Mouse (Mus musculus) intestine, embryonic 14.5 days (tissue): ENCODE results near the gene Rflnb. TPM values are rescaled to one million over a fixed set of nuclear protein-coding genes. Genes with fewer than 3 reads are reported as not detected.

Source experiments
- ATAC-seq: fragments of 200-750 bp; cut with Nextera tagmentation; replicated peaks from 2 replicates; pipeline ENCODE4 v1.8.0; 2017; ENCODE audit warnings: low read depth, moderate number of reproducible peaks, moderate TSS enrichment, moderate library complexity; ENCODE audit not compliant: low FRiP score, low TSS enrichment
- DNase-seq: peaks from one replicate; pipeline ENCODE4 v3.0.0-alpha.2; 2018; ENCODE audit warnings: low spot score
- H3K27ac ChIP-seq: fragments of 300-500 bp; sonication (generic); 2 replicates; pipeline ENCODE4 v1.5.1; 2014; ENCODE audit warnings: low read depth, mild to moderate bottlenecking, control low read depth
- H3K27me3 ChIP-seq: fragments of 300-500 bp; sonication (generic); replicated peaks from 2 replicates; pipeline ENCODE4 v1.6.1; 2014; ENCODE audit warnings: low read length, control low read depth; ENCODE audit not compliant: control insufficient read depth, insufficient read depth
- H3K36me3 ChIP-seq: fragments of 300-500 bp; sonication (generic); 2 replicates; pipeline ENCODE4 v1.6.1; 2014; ENCODE audit warnings: low read length, control low read depth; ENCODE audit not compliant: control insufficient read depth, insufficient read depth
- H3K4me1 ChIP-seq: fragments of 300-500 bp; sonication (generic); replicated peaks from 2 replicates; pipeline ENCODE4 v1.6.1; 2014; ENCODE audit warnings: low read length, control low read depth, mixed read lengths; ENCODE audit not compliant: control insufficient read depth, insufficient read depth
- H3K4me2 ChIP-seq: fragments of 300-500 bp; sonication (generic); 2 replicates; pipeline ENCODE4 v1.6.1; 2014; ENCODE audit warnings: low read length
- H3K4me3 ChIP-seq: fragments of 300-500 bp; sonication (generic); 2 replicates; pipeline ENCODE4 v1.5.1; 2014; ENCODE audit warnings: low read depth, low read length, control low read depth, mixed read lengths
- H3K9ac ChIP-seq: fragments of 300-500 bp; sonication (generic); 2 replicates; pipeline ENCODE4 v1.6.1; 2014; ENCODE audit warnings: mild to moderate bottlenecking, low read length
- H3K9me3 ChIP-seq: fragments of 300-500 bp; sonication (generic); 2 replicates; pipeline ENCODE4 v1.6.1; 2016; ENCODE audit warnings: low read length, control low read depth; ENCODE audit not compliant: control insufficient read depth
- WGBS: fragments of 180-500 bp; shearing (Covaris S2); extraction: QIAGEN DNeasy Blood & Tissue Kit; methylation state at CpG from one replicate; pipeline ENCODE4 v1.1.7; 2014; 5-methylcytosine and 5-hydroxymethylcytosine counted together
- polyA plus RNA-seq: library from polyadenylated mRNA; unstranded; fragments of >200 nt; fragmentation: Nextera tagmentation; extraction: Ambion mirVana; gene quantifications from 2 replicates; pipeline ENCODE4 v1.2.1, GENCODE M21; 2014

Rflnb gene
- polyA plus RNA-seq, 1 experiment from 2014 or later: 53.8 TPM

DNA sequence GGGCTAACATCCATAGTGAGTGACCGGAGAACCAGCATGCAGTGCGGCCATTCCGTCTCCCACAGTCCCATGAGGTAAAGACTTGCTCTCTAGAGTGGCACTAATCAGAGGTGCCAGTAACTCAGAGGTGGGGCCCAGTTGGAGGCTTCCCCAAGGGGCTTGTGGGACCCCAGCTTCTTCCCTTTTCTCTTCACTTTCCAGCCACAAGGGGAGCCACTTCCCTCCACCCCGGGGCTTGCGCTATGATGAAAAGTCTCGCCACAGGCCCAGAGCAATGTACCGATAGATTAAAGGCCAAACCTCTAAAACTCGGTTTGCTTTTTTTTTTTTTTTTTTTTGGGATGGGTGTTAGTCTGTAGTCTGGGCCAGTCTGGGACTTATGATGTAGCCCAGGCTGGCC is 35.7 kb downstream of the Rflnb start:
- Histone ChIP-seq H3K36me3 (no peaks in the 10 kb centered on the region), H3K27ac (no peak overlapping the region), H3K27me3 (no peaks in the 10 kb centered on the region), H3K9ac (no peak overlapping the region), H3K4me1 (no peaks in the 10 kb centered on the region), H3K4me2 (no peak overlapping the region), H3K4me3 (no peak overlapping the region), H3K9me3 (no peaks in the 10 kb centered on the region)
- ATAC-seq (no peak), DNase-seq (no peak)
- 85% methylated on average over 8 of the region's 8 CpGs for WGBS

DNA sequence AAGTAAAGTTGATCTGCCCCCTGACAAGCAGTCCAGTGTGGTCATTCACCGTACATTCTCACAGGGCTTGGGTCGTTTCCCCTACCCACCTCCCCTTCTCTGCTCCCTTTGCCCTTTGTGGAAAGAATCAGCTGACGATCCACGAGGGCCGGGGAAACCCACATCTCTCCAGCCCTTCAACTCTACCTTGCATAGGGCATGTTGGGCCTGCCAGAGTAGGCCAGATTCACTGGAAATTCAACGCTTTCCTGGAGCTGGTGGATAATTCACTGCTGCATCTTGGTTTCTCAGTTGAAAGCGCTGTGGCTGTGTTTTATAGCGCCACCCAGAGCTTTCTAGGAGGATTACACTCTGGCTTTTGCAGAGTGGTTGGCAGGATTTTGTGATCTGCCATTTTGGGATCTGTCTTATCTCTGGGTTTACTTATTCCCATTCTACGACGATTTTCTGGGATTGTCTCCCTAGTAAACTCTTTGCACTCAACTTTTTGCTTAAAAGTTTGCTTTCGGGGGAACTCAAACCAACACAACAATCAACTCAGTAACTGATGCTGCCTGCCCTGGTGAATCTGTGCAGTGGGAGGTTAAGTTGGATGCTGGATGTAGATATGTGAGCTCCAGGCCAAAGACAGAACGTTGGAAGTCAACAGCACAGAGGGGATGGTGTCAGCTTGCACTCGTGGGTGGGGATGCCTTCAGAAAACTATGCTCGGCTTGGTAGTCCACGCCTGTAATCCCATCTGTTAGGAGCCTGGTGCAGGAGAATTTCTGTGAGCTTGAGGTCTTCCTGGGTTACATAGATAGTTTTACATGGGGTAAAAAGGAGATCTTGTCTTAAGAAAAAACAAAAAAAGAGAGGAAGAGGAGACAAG is 36.4 kb downstream of the Rflnb start:
- Histone ChIP-seq H3K9me3 (no peaks in the 10 kb centered on the region), H3K4me2 (no peak overlapping the region), H3K27ac (no peak overlapping the region), H3K4me3 (no peak overlapping the region), H3K9ac (no peak overlapping the region), H3K36me3 (no peaks in the 10 kb centered on the region), H3K27me3 (no peaks in the 10 kb centered on the region), H3K4me1 (no peaks in the 10 kb centered on the region)
- no peak for DNase-seq
- WGBS: 78% methylated on average over 15 of the region's 15 CpGs
- no peak for ATAC-seq

DNA sequence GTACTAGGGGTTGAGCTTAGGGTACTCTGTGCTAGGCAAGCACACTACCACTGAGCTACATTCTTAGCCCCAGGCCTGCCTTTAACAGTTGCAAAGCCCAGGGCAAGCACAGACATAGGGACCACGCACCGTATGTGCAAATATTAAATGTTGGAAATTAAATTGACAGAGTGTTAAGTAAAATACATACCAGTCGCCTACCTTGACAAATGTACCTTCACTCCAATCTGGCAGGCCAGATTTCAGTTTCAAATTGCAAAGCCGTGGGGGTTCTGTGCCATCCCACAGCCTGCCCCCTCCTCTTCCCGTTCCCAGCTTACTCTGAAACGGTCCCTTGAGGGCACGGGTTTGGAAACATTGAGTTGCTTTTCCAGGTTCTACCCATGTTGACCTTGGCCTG is 41.6 kb downstream of the Rflnb start:
- DNase-seq (no peak), ATAC-seq (no peak)
- H3K4me3 ChIP-seq: no peak overlapping the region
- H3K27ac ChIP-seq: no peak overlapping the region
- no peaks in the 10 kb centered on the region for H3K27me3 ChIP-seq
- H3K36me3 ChIP-seq: no peaks in the 10 kb centered on the region
- H3K9ac ChIP-seq: no peak overlapping the region
- H3K4me2 ChIP-seq: no peak overlapping the region
- 75% methylated on average over 7 of the region's 7 CpGs for WGBS
- no peaks in the 10 kb centered on the region for H3K9me3 ChIP-seq
- H3K4me1 ChIP-seq: no peaks in the 10 kb centered on the region

DNA sequence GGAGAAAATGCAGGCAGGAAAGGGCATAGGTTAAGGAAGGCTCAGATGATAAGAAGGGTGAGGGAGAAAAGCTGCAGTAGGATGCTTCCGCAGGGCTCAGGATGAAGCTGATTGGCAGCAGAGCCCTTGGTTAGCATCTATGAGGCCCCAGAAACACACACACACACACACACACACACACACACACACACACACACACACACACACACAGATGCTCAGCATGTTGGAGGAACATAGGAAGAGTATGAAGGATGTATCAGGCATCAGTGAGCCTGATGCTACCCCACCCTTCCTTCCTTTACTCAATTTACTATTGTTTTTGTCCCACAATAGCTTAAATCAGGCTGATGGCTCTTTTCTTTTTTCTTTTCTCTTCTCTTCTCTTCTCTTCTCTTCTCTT is 43.0 kb downstream of the Rflnb start:
- no peaks in the 10 kb centered on the region for H3K36me3 ChIP-seq
- no peak for DNase-seq
- no peak overlapping the region for H3K9ac ChIP-seq
- H3K4me3 ChIP-seq: no peak overlapping the region
- 58% methylated on average over 1 of the region's 1 CpGs for WGBS
- H3K27me3 ChIP-seq: no peaks in the 10 kb centered on the region
- no peak overlapping the region for H3K27ac ChIP-seq
- H3K9me3 ChIP-seq: no peaks in the 10 kb centered on the region
- ATAC-seq: no peak
- no peak overlapping the region for H3K4me2 ChIP-seq
- H3K4me1 ChIP-seq: no peaks in the 10 kb centered on the region

DNA sequence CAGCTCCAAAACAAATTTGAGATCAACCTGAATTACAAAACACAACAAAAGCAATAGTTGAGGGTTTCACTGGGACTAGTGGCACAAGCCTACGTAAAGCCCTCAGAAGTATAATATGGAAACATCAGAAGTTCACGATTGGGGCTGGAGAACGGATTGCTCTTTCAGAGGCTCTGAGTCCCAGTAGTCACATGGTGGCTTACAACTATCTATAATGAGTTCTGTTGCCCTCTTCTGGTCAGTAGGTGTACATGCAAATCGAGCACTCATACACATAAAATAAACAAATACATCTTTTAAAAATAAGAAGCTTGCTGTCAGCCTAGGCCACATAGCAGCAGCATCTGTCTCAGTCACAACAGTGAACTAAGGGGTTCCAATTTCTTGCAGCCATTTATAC is 44.4 kb downstream of the Rflnb start:
- no peaks in the 10 kb centered on the region for H3K27me3 ChIP-seq
- no peaks in the 10 kb centered on the region for H3K4me1 ChIP-seq
- DNase-seq (no peak), ATAC-seq (no peak)
- no peak overlapping the region for H3K4me3 ChIP-seq
- no peak overlapping the region for H3K27ac ChIP-seq
- no peaks in the 10 kb centered on the region for H3K9me3 ChIP-seq
- H3K36me3 ChIP-seq: no peaks in the 10 kb centered on the region
- H3K9ac ChIP-seq: no peak overlapping the region
- WGBS: 79% methylated on average over 4 of the region's 4 CpGs
- H3K4me2 ChIP-seq: no peak overlapping the region

DNA sequence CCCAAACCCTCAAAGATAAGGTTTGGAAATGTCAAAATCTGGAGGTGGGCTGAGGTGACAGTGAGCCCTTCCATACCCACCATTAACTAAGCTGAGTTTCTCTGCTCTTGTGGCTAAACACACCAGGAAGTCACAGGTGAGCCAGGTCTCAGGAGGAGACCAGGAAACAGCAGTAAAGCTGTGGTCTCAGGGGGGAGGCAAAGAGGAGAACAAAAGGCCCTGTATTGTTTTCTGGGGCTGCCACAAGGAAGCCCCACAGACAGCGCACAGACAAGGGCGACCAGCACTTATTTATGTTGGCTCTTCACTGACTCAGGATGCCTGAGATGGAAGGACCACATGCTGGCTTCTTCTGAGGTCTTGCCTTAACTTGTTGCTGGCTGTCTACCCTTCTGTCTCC is 47.2 kb downstream of the Rflnb start:
- DNase-seq: no peak
- Histone ChIP-seq H3K9me3 (no peaks in the 10 kb centered on the region), H3K4me2 (no peak overlapping the region), H3K27ac (no peak overlapping the region), H3K4me3 (no peak overlapping the region), H3K27me3 (no peaks in the 10 kb centered on the region), H3K9ac (no peak overlapping the region), H3K36me3 (no peaks in the 10 kb centered on the region), H3K4me1 (no peaks in the 10 kb centered on the region)
- no peak for ATAC-seq
- WGBS: 41% methylated on average over 2 of the region's 2 CpGs

DNA sequence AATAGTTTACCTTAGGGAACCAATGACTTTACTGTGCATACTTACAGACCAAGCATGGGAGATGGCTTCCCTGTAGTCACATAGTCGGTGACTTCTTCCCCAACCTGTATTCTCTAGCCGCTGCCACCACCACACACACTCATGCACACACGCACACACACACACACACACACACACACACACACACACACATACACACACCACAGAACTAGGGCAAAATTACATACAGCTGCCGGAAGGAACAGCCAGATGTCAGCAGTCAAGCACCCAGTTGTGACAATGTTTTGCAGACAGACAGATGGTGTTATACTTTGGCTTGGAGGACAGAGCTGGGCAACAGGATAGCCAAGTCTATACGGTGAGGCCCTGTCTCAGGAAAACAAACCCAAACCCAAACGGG is 49.5 kb downstream of the Rflnb start:
- no peaks in the 10 kb centered on the region for H3K4me1 ChIP-seq
- H3K27ac ChIP-seq: no peak overlapping the region
- WGBS: 64% methylated on average over 6 of the region's 6 CpGs
- no peaks in the 10 kb centered on the region for H3K36me3 ChIP-seq
- H3K27me3 ChIP-seq: no peaks in the 10 kb centered on the region
- H3K9ac ChIP-seq: no peak overlapping the region
- DNase-seq: no peak
- H3K4me3 ChIP-seq: no peak overlapping the region
- H3K4me2 ChIP-seq: no peak overlapping the region
- ATAC-seq: no peak
- 0 out of 2 replicates have a peak, but pooled peaks cover 6% of the 10 kb centered on the region for H3K9me3 ChIP-seq

DNA sequence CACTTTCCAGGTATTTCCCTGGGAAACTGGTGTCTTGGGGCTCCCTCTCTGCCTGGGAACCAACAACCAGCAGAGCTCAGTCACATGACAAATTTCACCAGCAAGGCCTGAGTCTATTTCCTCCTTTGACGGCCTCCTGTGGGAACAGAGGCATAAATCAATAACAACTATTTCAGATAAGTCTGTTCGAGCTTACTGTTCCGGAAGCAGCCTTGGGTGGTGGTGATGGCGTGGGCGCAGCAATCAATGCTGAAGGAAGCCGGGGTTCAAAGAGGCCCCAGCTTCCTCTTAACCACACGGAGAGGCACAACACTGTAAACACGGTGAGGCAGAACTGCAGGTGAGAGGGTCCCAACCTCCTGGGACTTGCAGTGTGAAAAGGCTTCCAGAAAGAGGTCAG is 50.8 kb downstream of the Rflnb start:
- no peak overlapping the region for H3K4me3 ChIP-seq
- WGBS: 41% methylated on average over 8 of the region's 8 CpGs
- no peak overlapping the region; the same call in 1 of the 2 replicates for H3K27ac ChIP-seq
- ATAC-seq (no peak), DNase-seq (no peak)
- H3K27me3 ChIP-seq: no peaks in the 10 kb centered on the region
- H3K4me1 ChIP-seq: no peaks in the 10 kb centered on the region
- H3K4me2 ChIP-seq: no peak overlapping the region
- no peak overlapping the region for H3K9ac ChIP-seq
- H3K36me3 ChIP-seq: no peaks in the 10 kb centered on the region
- H3K9me3 ChIP-seq: 0 out of 2 replicates have a peak, but pooled peaks cover 6% of the 10 kb centered on the region

DNA sequence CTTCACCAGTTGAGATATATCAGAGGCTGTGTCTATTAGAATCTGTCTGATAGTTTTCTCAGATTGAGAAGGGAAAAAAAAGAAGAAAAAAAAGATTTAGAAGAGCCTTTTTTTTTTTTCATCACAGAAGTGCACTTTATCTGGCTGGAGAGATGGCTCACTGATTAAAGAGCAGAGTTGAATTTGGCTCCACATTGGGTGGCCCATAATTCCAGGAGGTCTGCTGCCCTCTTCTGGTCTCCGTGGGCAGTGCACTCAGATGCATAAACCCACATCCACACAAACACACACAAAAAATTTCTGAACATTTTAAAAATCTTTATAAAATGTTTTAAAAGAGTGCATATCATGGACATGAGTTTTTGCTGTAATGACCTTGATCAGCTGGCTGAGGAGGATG is 53.6 kb downstream of the Rflnb start:
- H3K4me3 ChIP-seq: no peak overlapping the region
- H3K9ac ChIP-seq: no peak overlapping the region
- ATAC-seq (no peak), DNase-seq (no peak)
- H3K4me1 ChIP-seq: no peaks in the 10 kb centered on the region
- no peaks in the 10 kb centered on the region for H3K27me3 ChIP-seq
- WGBS: 86% methylated on average over 1 of the region's 1 CpGs
- no peaks in the 10 kb centered on the region for H3K36me3 ChIP-seq
- 0 out of 2 replicates have a peak, but pooled peaks cover 6% of the 10 kb centered on the region for H3K9me3 ChIP-seq
- no peak overlapping the region for H3K4me2 ChIP-seq
- no peak overlapping the region for H3K27ac ChIP-seq
